Mouse (Mus musculus): ENCODE measurements around the gene Usp20.

DNA sequence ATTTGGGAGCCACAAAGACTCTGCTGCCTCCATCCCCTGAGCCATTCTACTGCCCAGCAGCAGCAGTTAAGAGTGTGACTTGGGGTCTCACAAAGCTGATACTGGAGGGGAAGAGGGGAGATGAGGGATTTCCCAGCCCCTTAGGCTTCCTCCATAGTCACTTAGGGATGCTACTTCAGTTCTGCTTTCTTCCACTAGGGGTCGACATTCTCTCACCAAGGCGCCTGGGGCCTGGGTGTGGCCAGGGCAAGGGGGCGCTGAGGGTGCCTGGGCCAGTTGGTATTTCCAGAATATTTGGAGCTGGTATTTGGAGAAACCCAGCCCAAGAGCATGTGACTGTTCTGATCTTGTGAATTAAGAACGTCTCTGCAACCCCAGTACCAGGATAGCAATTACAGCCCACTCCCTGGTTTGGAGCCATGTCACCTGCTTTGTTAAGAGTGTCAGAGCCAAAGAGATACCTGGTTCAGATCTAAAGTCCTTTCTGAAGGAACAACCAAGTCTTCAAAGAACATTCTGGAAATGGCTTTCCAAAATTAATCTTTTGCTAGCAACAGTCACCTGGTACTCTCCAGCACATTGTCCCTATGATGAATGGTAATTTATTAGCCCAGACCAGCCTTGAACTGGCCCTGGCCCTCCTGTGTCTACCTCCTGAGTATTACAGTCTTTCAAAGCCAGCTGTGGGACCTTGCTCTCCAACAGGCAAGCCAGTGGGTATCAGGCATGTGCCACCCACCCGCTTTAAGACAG lies 42.7 kb downstream of the Usp20 start:
- TF ChIP-seq CTCF (conservative IDR thresholded peaks at IDR 0.05; ENCODE audit: low read length): peak; percentile 99
- TF ChIP-seq POU5F1 (IDR thresholded peaks at IDR 0.05; ENCODE audit: borderline replicate concordance, low read length): no peak
